Mouse (Mus musculus) spleen, embryonic (tissue): ENCODE results near the gene Sgcg.

Experiments
- CTCF ChIA-PET: fragments of 350-600 bp; sonication (Branson Sonifier 250); formaldehyde crosslinking; loops from one replicate; lab custom pipeline; 2022; lab: Charles Lee

Gene Sgcg

DNA sequence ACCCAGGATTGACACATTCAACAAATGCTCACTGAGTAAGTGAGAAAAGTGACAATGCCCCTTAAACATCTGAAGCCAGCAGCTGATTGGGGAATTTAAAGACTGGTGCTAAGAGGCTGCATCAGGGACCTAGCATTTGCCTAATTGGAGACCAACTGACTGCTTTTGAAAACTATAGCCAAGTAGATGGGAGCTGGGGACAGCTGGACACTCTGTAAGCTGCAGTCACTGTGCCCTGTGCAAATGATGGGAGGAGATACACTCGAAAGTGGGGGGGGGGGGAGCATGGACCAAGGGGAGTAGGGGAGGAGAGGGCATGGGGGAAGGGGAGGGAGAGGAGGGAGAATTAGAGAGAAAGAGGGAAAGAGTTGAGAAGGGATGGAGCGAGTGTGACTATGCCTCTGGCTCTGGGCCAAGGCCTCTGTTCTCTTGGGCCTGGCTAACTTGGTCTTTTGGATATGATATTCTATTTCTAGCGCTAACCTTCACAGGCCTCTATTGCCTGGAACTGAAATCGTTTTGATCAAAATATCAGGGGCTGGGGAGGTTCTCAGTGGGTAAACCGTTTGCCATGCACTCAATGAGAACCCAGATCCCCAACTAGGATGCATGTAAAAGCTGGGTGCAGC lies 22.3 kb downstream of the Sgcg start:
- CTCF ChIA-PET, result no interaction called here

DNA sequence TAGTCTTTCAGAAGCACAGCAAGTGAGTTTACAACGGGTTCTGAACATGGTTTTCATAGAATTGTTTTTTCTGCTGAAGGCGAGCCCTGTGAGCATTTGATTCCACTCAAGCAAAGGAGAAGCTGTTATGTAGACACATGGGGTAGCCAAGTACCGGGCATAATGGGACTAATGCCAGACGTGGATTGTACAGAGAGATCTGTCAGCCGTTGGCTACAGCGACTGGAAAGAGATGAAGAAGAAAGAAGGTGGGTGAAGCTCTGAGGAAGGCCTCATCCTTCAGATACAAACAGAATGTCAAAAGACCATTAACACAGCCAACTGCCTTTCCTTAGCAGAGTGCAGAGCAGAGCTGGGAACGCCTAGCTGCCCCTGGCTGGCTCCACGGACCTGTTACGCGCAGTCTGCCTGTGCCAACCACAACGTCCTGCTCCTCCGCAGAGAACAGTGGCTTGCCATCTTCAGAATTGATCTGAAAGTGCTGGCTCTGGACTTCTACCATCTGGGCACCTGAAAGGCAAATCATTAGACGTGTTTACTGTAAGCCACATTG lies 26.2 kb downstream of the Sgcg start:
- CTCF ChIA-PET, result no interaction called here

- CTCF ChIA-PET, result no interaction called here
Measured at GRCm38 (mm10) chr14:61230179-61230578, 28.1 kb downstream of the Sgcg start.

DNA sequence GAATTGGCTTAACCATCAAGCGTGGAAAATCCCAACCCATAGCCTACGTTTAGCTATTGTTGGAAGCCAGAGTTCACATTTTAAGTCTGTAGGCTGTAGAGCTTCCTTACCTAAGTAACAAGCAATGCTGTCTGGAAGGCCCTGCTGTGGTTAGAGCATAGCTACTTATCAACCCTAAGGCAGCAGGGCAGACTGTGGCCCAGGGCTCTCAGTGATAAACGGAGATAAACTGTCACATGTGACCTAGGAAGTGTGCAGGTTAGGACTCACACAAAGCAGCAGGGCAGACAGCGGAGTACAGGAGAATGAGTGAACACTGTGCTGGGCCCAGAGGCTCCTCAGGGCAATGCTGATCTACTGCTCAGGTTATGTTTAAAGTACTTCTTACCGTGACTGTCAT lies 28.5 kb downstream of the Sgcg start:
- CTCF ChIA-PET, result no interaction called here

DNA sequence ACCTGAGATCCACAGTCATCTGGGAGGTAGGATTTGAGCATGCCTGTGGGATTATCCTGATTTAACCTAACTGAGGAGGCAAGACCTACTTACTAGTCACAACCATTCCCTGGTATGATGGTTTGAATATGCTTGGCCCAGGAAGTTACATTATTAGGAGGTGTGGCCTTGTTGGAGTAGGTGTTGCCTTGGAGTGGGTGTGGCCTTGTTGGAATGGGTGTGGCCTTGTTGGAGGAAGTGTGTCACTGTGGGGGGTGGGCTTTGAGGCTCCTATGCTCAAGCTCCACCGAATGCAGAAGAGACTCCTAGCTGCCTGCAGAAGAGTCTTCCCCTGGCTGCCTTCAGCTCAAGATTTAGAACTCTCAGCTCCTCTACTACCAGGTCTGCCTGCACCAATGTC lies 32.1 kb downstream of the Sgcg start:
- CTCF ChIA-PET, result no interaction called here

- CTCF ChIA-PET, result no interaction called here
Measured at GRCm38 (mm10) chr14:61224387-61225077, 33.8 kb downstream of the Sgcg start.

DNA sequence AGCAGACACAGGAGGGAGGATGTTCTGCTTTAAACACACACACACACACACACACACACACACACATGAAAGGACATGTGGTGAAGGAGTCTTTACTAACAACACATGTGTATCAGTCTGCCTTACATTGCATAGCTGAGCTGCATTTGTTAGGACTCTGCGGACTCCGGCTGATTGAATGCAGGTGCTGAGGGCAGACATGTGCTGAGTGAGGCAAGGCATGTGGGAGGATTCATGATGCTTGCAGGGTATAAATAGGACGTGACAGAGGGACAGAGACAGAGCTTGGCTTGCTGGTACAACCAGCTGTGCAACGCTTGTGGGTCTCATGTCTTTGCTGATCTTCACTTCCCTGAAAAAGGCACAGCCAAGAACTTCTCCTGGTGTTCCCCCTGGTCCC lies 34.5 kb downstream of the Sgcg start:
- CTCF ChIA-PET, result no interaction called here

- CTCF ChIA-PET, result no interaction called here
Measured at GRCm38 (mm10) chr14:61222506-61222905, 35.8 kb downstream of the Sgcg start.

GRCm38 (mm10) chr14:61221166-61221565 lies 37.1 kb downstream of the Sgcg start:
- CTCF ChIA-PET, result no interaction called here

DNA sequence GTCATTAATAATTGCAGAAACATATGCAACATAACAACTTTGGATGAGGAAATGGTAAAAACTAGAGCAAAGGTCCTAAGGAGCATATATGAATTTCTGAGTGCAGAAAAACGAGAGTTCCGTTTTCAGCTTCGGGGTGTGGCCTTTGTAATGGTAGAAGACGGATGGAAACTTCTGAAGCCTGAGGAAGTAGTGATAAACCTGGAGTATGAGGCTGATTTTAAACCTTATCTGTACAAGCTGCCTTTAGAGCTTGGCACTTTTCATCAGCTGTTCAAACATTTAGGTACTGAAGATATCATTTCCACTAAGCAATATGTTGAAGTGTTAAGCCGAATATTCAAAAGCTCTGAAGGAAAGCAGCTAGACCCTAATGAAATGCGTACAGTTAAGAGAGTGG lies 46.5 kb downstream of the Sgcg start:
- CTCF ChIA-PET, result no interaction called here

- CTCF ChIA-PET, result no interaction called here
Measured at GRCm38 (mm10) chr14:61210111-61210510, 48.2 kb downstream of the Sgcg start.

GRCm38 (mm10) chr14:61194416-61194815 lies 63.9 kb downstream of the Sgcg start:
- CTCF ChIA-PET, result no interaction called here

GRCm38 (mm10) chr14:61192326-61192725 lies 66.0 kb downstream of the Sgcg start:
- CTCF ChIA-PET, result no interaction called here

- CTCF ChIA-PET, result no interaction called here
Measured at GRCm38 (mm10) chr14:61191904-61192303, 66.4 kb downstream of the Sgcg start.

DNA sequence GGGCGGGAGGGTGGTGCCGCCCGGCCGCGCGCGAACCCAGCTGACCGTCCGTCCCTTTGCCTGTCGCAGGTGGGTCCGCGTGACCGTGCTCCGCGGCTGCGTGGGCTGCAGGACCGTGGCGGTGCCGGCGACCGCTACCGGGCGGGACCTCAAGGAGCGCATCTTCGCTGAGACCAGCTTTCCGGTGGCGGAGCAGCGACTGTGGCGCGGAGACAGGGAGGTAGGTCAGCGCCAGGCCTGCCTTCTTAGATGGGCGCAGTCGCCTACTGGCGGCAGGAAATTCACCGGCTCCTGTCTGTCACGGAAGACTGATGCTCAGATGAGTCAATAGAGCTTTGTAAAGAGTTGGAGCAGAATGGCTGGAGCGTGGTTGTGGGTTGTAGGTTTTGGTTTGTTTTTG lies 85.1 kb downstream of the Sgcg start:
- CTCF ChIA-PET, result no interaction called here

- CTCF ChIA-PET, result no interaction called here
Measured at GRCm38 (mm10) chr14:61172548-61173158, 85.6 kb downstream of the Sgcg start.

- CTCF ChIA-PET, result interaction anchor here (0.5 kb wide), 1 partner anchor 30 kb away, joined by 6 read pairs; no protein-coding TSS in a partner anchor
Measured at GRCm38 (mm10) chr14:61171261-61171970, 86.9 kb downstream of the Sgcg start.
